Mouse (Mus musculus): ENCODE measurements at regions not wholly inside any gene's neighbourhood (a gene's known extent, or its start where the extent isn't known, plus 50 kb on each side); places are given as distances from the start of the nearest gene placed in this dataset.

DNA sequence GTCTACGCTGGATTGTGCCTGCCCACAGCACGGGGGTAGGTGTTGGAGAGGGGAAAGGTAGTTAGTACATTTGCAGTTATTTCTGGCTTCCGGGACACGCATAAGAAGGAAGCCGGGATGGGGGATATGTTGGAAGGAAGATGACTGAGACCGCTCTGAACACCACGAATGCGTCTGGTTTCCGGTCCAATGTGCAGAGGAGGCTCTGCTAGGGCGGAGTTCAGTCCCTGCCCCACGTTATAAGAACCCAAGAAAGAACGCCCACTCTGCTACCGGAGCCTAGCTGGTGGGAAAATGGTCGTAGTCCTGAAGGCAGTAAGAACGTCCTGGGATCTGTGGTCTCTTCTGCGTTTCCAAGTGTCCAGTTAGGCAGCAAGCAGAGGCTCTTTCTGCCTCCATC is 104.1 kb downstream of the Sox9 start:
- no peak for DNase-seq (ENCODE audit: extremely low spot score)

- DNase-seq (ENCODE audit: extremely low spot score) = no peak
These were observed 107.7 kb downstream of the Sox9 start for GRCm38 (mm10) chr11:112889760-112890159.

- DNase-seq (ENCODE audit: extremely low spot score) = no peak
These were observed 115.6 kb downstream of the Sox9 start for GRCm38 (mm10) chr11:112897597-112897996.

GRCm38 (mm10) chr11:112902618-112903017 is 120.6 kb downstream of the Sox9 start:
- no peak for DNase-seq (ENCODE audit: extremely low spot score)

GRCm38 (mm10) chr11:112910309-112910708 is 128.3 kb downstream of the Sox9 start:
- DNase-seq (ENCODE audit: extremely low spot score) = no peak

DNA sequence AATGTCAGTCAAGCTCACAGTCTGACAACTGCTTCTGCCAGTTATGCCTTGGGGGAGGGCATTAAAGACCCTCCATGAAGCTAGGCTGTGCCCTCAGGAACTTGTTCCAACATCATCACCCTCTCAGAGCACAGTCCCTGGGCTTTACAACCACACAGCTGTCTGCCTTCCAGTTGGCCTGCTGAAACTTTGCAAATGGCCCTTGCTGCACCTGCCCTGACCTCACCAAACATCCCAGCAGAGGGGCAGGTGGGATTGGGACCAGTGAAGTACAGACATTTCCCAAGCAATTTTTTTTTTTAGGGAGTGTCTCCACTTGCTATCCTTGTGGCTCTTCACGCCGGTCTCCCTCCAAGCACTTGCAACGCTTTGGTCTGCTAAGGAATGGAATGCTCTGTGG is 130.9 kb downstream of the Sox9 start:
- DNase-seq (ENCODE audit: extremely low spot score) = no peak

DNA sequence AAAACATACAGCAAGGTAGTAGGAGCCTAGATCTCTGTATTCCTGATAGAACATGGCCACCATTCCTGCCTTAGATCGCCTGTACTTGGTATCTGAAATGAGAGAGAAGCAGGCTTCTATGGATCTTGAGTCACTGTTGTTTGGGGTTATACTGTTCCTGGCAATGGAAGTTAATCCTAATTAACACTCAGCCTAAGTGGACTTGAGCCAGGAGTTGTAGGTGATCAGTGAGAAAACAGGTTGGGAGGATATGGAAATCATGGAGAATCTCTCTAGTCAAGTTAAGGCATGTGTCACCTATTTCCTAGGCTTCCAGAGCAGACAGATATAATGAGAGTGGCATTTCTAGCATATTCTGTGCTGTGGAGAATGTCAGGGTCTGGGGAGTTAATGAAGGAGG is 134.9 kb downstream of the Sox9 start:
- DNase-seq (ENCODE audit: extremely low spot score) = no peak

GRCm38 (mm10) chr11:112920131-112920530 is 138.1 kb downstream of the Sox9 start:
- DNase-seq (ENCODE audit: extremely low spot score) = no peak

- DNase-seq (ENCODE audit: extremely low spot score) = no peak
These were observed 142.6 kb downstream of the Sox9 start for GRCm38 (mm10) chr11:112924577-112924976.

- no peak for DNase-seq (ENCODE audit: extremely low spot score)
These were observed 143.1 kb downstream of the Sox9 start for GRCm38 (mm10) chr11:112925140-112925539.

DNA sequence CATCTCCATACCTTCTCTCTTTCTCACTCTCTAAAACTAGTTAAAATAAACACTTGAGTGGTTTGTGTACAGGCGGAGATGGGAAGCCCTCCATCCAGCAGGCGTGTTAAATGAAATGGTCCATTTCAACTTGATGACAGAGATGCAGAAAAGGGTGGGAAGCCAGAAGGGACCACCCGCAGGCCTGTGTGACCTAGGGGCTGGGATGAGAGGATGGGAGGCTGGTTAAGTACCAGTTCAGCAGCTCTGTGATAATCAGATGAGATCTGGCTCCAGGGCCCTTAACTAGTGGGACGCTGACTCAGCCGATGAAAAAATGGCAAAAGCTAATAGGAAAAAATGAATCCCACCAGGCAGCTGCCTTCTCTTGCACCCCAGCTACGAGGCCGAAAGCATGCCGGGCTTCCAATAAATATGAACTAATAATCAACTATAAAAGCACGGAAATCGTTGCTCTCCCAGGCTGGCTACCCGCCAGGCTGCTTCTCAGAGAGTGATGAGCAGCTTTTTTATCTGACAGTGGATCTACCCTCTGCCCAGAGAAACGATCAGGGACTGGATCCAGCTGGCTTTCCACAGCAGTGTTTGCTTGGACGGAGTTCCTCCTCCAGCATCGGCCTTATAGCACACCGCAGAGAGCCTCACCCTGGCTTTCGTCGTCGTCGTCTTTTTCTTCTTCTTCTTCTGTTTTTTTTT is 144.5 kb downstream of the Sox9 start:
- no peak for DNase-seq (ENCODE audit: extremely low spot score)

- no peak for DNase-seq (ENCODE audit: extremely low spot score)
These were observed 148.3 kb downstream of the Sox9 start for GRCm38 (mm10) chr11:112930186-112930808.

DNA sequence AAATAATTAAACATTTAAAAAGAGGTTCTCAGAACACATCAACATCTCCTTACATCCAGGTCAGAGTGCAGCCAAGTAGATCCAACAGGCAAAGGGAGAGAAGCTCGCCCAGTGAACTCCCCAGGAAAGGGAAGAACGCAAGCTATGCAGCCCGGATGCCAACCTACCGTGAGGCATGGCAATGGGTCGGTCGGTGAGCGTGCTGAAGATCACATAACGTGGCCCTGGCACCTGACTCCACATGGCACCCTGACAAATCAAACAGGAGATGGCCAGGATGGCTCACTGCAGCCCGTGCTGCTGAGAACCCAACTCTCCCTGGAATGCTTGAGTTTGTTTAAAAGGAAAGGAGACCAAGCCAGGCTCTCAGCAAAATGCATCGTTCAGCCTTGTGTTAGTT is 156.0 kb downstream of the Sox9 start:
- no peak for DNase-seq (ENCODE audit: extremely low spot score)

GRCm38 (mm10) chr11:112951421-112951820 is 169.4 kb downstream of the Sox9 start:
- no peak for DNase-seq (ENCODE audit: extremely low spot score)

DNA sequence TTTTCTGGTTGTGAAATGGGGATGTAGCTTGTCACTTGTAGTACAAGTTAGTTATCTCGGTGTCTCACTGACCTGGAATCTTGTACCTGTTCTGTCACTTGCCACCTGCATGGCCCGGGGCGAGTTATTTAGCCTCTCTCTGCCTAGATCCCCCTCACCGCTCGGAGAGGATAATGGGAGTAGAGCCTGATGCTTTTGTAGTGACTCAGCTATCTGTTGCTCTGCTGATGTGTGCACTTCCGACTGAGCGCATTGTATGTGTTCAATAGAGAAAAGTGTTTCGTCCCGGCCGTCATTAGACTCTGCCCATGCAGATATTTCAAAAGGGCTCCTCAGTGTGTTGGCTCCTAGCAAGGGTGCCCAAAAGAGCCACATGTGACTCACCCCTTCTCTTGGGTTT is 170.3 kb downstream of the Sox9 start:
- no peak for DNase-seq (ENCODE audit: extremely low spot score)

DNA sequence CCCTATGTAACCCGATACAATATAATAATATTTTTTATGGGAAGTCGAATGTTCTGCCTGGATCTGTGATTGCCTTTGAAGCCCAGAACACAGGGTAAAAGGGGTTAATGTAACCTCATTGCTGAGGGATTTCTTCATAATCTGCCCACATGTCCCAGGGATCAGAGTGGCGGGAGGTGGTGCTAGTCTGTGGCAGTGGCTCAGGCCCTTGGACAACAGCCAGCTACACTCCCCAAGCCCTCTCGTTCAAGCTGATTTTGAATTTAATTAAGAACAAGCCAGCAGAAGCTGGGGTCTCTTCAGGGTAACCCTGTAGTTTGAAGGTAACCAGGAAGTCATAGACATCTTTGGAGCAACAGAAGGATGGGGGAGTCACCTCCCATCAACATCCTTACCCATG is 171.5 kb downstream of the Sox9 start:
- no peak for DNase-seq (ENCODE audit: extremely low spot score)

- no peak for DNase-seq (ENCODE audit: extremely low spot score)
These were observed 174.9 kb downstream of the Sox9 start for GRCm38 (mm10) chr11:112956748-112957440.

DNA sequence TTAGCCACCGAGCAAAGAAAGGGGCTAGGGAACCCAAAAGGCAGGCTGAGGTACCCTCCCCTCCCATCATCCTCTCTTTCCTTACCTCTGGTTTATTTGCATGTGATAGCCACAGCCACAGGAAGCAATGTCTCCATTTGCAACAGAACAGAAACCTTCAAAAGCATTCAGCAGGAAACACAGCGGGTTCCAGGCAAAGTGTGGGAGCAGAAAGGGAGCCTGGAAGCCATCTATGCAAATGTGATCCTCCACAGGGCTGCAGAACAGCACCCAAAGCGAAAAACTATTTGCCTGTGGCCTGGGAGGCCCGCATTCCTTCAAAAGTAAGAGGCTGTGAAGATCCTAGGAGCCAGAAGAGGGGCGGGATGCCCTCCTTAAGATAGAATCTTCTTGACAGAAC is 177.6 kb downstream of the Sox9 start:
- no peak for DNase-seq (ENCODE audit: extremely low spot score)

- no peak for DNase-seq (ENCODE audit: extremely low spot score)
These were observed 191.3 kb downstream of the Sox9 start for GRCm38 (mm10) chr11:112973286-112973685.

- no peak for DNase-seq (ENCODE audit: extremely low spot score)
These were observed 192.9 kb downstream of the Sox9 start for GRCm38 (mm10) chr11:112974893-112975292.

DNA sequence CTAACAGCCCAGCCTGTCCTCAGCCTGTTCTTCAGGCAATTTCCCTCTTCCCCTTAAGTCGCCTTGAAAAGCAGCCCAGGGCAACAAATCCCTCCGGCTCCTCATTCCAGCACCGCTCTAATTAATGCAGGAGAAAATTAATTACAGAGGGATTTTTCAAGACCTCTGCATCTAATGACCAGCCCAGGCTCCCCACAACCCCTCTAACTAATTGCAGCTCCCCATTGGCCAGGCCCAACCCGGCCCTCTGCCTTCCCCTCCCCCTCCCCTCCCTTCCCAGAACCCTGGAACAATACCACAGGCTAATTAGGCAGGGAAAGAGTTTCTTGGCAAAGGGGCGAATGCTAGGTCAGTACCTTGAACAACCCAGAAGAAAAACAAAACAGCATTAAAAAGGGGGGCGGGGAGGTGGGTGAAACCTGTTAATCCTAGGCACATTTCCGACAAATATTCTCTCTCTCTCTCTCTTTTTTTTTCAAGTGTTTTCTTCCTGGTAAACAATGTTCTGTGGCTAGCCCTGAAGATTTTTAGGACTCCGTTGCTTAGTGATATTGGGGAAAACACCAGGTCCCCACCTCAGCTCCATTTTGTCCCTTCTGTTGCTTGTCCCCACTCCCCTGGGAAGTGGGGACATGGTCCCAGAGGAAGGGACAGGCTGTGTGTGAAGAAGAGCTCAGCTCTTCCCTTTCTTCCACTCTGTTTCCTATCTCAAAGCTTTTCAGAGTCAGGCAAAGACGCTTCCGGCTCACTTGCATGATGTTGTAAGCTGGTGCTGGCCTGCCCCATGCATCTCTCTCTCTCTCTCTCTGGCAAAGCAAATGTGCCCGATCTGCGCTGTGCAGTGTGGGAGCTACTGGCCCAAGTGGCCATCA is 195.1 kb downstream of the Sox9 start:
- peak; percentile 61 for DNase-seq (ENCODE audit: extremely low spot score)

DNA sequence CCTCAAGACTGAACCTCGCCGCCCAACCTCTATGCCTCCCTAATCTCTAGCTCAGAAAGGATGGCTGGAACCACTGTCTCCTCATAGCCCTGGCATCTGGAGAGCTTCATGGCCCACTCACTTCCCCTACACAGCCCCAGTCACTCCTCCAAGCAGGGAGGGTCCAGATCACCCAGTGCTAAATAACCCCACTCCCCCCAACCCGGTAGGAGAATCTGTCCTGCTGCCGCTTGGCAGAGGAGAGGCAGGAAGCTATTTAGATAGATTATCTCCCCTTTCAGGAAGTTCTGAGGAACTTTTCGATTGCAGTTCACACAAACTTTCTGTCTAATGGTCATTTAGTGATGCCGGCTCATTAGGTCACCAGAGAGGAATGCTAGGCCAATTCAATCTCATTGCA is 196.9 kb downstream of the Sox9 start:
- DNase-seq (ENCODE audit: extremely low spot score) = no peak

Data from embryo, embryonic 9.5 days (tissue).